Mouse (Mus musculus): ENCODE data around the gene Snx21. TPM values are rescaled to one million over a fixed set of nuclear protein-coding genes. Genes with fewer than 3 reads are reported as not detected.
A peak's percentile ranks its signal among the peaks of the same experiment; 100 is the strongest.

The Snx21 gene
- total RNA-seq, 1 experiment: 7.0 TPM

DNA sequence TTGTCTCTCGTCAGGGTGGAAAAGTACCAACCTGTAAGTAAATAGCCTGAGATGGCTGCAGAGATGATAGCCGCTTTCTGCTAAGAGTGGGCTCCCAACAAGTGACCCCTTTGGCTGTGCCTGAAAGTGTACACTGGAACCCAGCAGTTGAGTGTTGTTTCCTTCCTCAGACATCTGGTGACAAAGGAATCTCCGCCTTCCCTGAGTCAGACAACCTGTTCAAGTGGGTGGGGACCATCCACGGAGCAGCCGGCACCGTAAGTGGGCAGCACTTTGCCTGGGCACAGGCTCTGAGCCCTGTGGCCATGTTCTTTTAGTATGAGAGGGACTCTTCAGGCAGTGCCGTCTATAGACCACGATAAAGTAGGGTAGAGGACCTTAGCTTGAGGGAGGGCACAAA, 14.5 kb upstream of the Snx21 start:
- H3K36me3 ChIP-seq (ENCODE audit: control insufficient read depth, insufficient read depth, low read length, poor library complexity, severe bottlenecking): peaks cover 39% of the 10 kb centered on the region
- in situ Hi-C loops (cut with MboI; ENCODE audit: low sequenced_read_pairs in 2 of 2, unreplicated experiment in 2 of 2): no loop called here

DNA sequence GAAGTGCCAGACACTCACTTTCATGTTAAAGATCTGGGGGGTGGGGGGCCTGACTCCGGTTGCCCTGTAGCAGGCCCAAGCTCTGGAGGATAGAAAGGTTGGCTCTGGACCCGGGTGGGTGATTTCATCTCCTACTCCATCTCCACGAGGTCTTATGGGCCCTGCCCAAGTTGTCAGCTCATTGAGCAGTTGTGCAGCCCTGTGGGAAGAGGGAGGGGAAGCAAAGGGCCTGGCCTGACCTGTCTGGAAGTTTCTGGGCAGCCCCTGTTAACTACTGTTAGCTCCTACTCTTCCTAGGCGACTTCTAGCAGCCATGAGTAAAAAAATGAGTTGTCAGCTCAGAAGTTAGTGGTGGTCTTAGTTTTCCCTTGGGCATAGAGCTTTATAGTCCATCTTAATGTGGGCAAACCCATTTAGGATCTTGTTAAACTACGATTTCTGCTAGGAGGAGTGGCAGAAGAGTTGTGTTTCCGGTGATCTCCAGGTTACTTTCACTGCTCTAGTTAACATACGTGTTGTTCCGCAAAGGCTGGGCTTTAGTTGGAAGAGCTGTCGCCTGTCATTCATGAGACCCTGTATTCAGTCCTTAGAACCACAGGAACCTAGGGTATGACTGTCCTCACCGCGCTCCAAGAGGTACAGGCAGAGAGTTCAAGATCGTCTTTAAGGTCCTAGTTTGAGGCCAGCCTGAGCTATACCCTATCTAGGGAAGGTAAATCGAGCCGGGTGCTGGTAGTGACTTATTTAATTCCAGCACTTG, 12.2 kb upstream of the Snx21 start:
- Histone ChIP-seq H3K4me1 (ENCODE audit: control insufficient read depth in 2 of 2, insufficient read depth in 2 of 2, low read length in 2 of 2, poor library complexity in 1 of 2) (peaks cover 0 to 16% of the 10 kb centered on the region in 2 experiments; a peak in 2 of 4 replicates), H3K4me3 (ENCODE audit: insufficient read depth in 1 of 2, low read depth in 1 of 2, low read length in 2 of 2, poor library complexity in 1 of 2, severe bottlenecking in 1 of 2) (no peak overlapping the region), H3K9me3 (ENCODE audit: control insufficient read depth, insufficient read depth, low read depth, low read length) (no peaks in the 10 kb centered on the region), H3K36me3 (ENCODE audit: control insufficient read depth, insufficient read depth, low read length, poor library complexity, severe bottlenecking) (peaks cover 25% of the 10 kb centered on the region), H3K27ac (ENCODE audit: insufficient read depth, low read depth, low read length, poor library complexity, severe bottlenecking) (no peak overlapping the region), H3K9ac (ENCODE audit: insufficient read depth, low read depth, low read length, poor library complexity, severe bottlenecking) (no peak overlapping the region)
- in situ Hi-C loops (cut with MboI; ENCODE audit: low sequenced_read_pairs in 2 of 2, unreplicated experiment in 2 of 2): no loop called here
- DNase-seq (ENCODE audit: low read depth, low spot score): no peak
- TF ChIP-seq ZNF384 (IDR thresholded peaks at IDR 0.05; ENCODE audit: low read depth, low read length) (no peak), CHD2 (IDR thresholded peaks at IDR 0.05; ENCODE audit: low read depth, low read length) (no peak), MAFK (IDR thresholded peaks at IDR 0.05; ENCODE audit: insufficient read depth, low read depth, low read length) (no peak), HCFC1 (IDR thresholded peaks at IDR 0.05; ENCODE audit: borderline replicate concordance, insufficient read depth, low read length) (no peak), ZC3H11A (IDR thresholded peaks at IDR 0.05; ENCODE audit: borderline replicate concordance, low read depth, low read length) (no peak)

More for the DNA sequence above, 14.5 kb upstream of the Snx21 start:
- Histone ChIP-seq H3K4me3 (ENCODE audit: insufficient read depth in 1 of 2, low read depth in 1 of 2, low read length in 2 of 2, poor library complexity in 1 of 2, severe bottlenecking in 1 of 2) (peak overlapping the region; percentile 98 to 100), H3K9ac (ENCODE audit: insufficient read depth, low read depth, low read length, poor library complexity, severe bottlenecking) (peak overlapping the region; percentile 98), H3K4me1 (ENCODE audit: control insufficient read depth in 2 of 2, insufficient read depth in 2 of 2, low read length in 2 of 2, poor library complexity in 1 of 2) (peaks cover 0 to 6% of the 10 kb centered on the region in 2 experiments; a peak in 2 of 4 replicates), H3K9me3 (ENCODE audit: control insufficient read depth, insufficient read depth, low read depth, low read length) (no peaks in the 10 kb centered on the region), H3K27ac (ENCODE audit: insufficient read depth, low read depth, low read length, poor library complexity, severe bottlenecking) (no peak overlapping the region)
- DNase-seq (ENCODE audit: low read depth, low spot score): no peak
- no peak for TF ChIP-seq ZC3H11A (IDR thresholded peaks at IDR 0.05; ENCODE audit: borderline replicate concordance, low read depth, low read length)
- TF ChIP-seq MAFK (IDR thresholded peaks at IDR 0.05; ENCODE audit: insufficient read depth, low read depth, low read length): no peak
- no peak for TF ChIP-seq HCFC1 (IDR thresholded peaks at IDR 0.05; ENCODE audit: borderline replicate concordance, insufficient read depth, low read length)
- no peak for TF ChIP-seq CHD2 (IDR thresholded peaks at IDR 0.05; ENCODE audit: low read depth, low read length)
- no peak for TF ChIP-seq ZNF384 (IDR thresholded peaks at IDR 0.05; ENCODE audit: low read depth, low read length)

DNA sequence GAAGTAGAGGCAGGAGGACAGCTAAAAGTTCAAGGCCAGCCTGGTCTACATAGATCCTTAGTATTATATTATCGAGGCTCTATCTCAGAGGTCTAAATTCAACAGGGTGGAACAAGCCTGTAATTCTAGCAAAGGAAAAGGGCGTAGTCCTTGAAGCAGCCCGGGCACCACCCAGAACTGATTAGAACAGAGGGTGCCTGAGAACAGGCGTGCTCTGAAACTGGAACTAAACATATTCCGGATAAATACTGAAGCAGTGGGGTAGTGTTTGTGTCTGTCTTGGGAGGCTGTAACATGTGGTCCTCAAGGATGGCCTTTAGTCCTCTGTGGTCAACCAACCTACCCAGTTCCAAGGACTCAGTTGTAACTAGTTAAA, 11.6 kb upstream of the Snx21 start:
- DNase-seq (ENCODE audit: low read depth, low spot score): no peak
- peaks cover 0 to 16% of the 10 kb centered on the region in 2 experiments; a peak in 2 of 4 replicates for H3K4me1 ChIP-seq (ENCODE audit: control insufficient read depth in 2 of 2, insufficient read depth in 2 of 2, low read length in 2 of 2, poor library complexity in 1 of 2)
- in situ Hi-C loops (cut with MboI; ENCODE audit: low sequenced_read_pairs in 2 of 2, unreplicated experiment in 2 of 2): no loop called here
- H3K9ac ChIP-seq (ENCODE audit: insufficient read depth, low read depth, low read length, poor library complexity, severe bottlenecking): no peak overlapping the region
- no peak for TF ChIP-seq MAFK (IDR thresholded peaks at IDR 0.05; ENCODE audit: insufficient read depth, low read depth, low read length)
- TF ChIP-seq CHD2 (IDR thresholded peaks at IDR 0.05; ENCODE audit: low read depth, low read length): no peak
- TF ChIP-seq ZC3H11A (IDR thresholded peaks at IDR 0.05; ENCODE audit: borderline replicate concordance, low read depth, low read length): no peak
- no peak for TF ChIP-seq HCFC1 (IDR thresholded peaks at IDR 0.05; ENCODE audit: borderline replicate concordance, insufficient read depth, low read length)
- no peak for TF ChIP-seq ZNF384 (IDR thresholded peaks at IDR 0.05; ENCODE audit: low read depth, low read length)
- no peaks in the 10 kb centered on the region for H3K9me3 ChIP-seq (ENCODE audit: control insufficient read depth, insufficient read depth, low read depth, low read length)
- no peak overlapping the region for H3K27ac ChIP-seq (ENCODE audit: insufficient read depth, low read depth, low read length, poor library complexity, severe bottlenecking)
- peaks cover 25% of the 10 kb centered on the region for H3K36me3 ChIP-seq (ENCODE audit: control insufficient read depth, insufficient read depth, low read length, poor library complexity, severe bottlenecking)
- no peak overlapping the region for H3K4me3 ChIP-seq (ENCODE audit: insufficient read depth in 1 of 2, low read depth in 1 of 2, low read length in 2 of 2, poor library complexity in 1 of 2, severe bottlenecking in 1 of 2)

DNA sequence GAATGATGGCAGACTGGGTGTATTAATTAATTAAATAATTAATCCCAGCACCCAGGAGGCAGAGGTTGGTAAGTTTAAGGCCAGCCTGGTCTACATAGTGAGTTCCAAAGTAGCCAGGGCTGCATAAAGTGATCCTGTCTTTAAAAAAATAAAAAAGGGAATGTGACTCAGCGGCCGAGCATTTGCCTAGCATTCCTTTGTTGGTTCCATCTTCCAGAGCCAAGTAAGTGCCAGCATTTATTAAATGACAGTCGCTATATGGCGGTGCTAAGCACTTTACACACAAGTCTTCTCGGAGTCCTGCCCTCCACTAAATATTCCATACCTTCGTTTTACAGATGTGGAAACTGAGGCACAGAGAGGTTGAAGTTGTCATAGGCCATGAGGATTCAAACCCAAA, 9.5 kb upstream of the Snx21 start:
- H3K4me3 ChIP-seq (ENCODE audit: insufficient read depth in 1 of 2, low read depth in 1 of 2, low read length in 2 of 2, poor library complexity in 1 of 2, severe bottlenecking in 1 of 2): no peak overlapping the region
- no peak overlapping the region for H3K27ac ChIP-seq (ENCODE audit: insufficient read depth, low read depth, low read length, poor library complexity, severe bottlenecking)
- in situ Hi-C loops (cut with MboI; ENCODE audit: low sequenced_read_pairs in 2 of 2, unreplicated experiment in 2 of 2): no loop called here
- H3K36me3 ChIP-seq (ENCODE audit: control insufficient read depth, insufficient read depth, low read length, poor library complexity, severe bottlenecking): peaks cover 19% of the 10 kb centered on the region
- H3K9ac ChIP-seq (ENCODE audit: insufficient read depth, low read depth, low read length, poor library complexity, severe bottlenecking): no peak overlapping the region
- H3K4me1 ChIP-seq (ENCODE audit: control insufficient read depth in 2 of 2, insufficient read depth in 2 of 2, low read length in 2 of 2, poor library complexity in 1 of 2): peaks cover 0 to 15% of the 10 kb centered on the region in 2 experiments; a peak in 2 of 4 replicates
- TF ChIP-seq HCFC1 (IDR thresholded peaks at IDR 0.05; ENCODE audit: borderline replicate concordance, insufficient read depth, low read length): no peak
- TF ChIP-seq ZC3H11A (IDR thresholded peaks at IDR 0.05; ENCODE audit: borderline replicate concordance, low read depth, low read length): no peak
- no peak for TF ChIP-seq MAFK (IDR thresholded peaks at IDR 0.05; ENCODE audit: insufficient read depth, low read depth, low read length)
- TF ChIP-seq CHD2 (IDR thresholded peaks at IDR 0.05; ENCODE audit: low read depth, low read length): no peak
- no peak for TF ChIP-seq ZNF384 (IDR thresholded peaks at IDR 0.05; ENCODE audit: low read depth, low read length)
- no peaks in the 10 kb centered on the region for H3K9me3 ChIP-seq (ENCODE audit: control insufficient read depth, insufficient read depth, low read depth, low read length)
- DNase-seq (ENCODE audit: low read depth, low spot score): no peak
